Mouse (Mus musculus) cerebellum, adult 2 months (tissue): ENCODE data around the gene Ormdl3.
"Not testable (repeated sequence)": the region's sequence is repeated elsewhere in the genome, so short reads cannot be mapped to it uniquely, and the experiment has no call there.

ENCODE experiments used
- CTCF ChIP-seq: fragments of 200-500 bp; IDR thresholded peaks from 2 replicates; pipeline ENCODE4 v1.5.1; 2011; ENCODE audit warnings: low read depth, mild to moderate bottlenecking, control low read depth, low read length, moderate library complexity, borderline replicate concordance; ENCODE audit not compliant: insufficient read depth
- POLR2A ChIP-seq: fragments of 200-500 bp; IDR thresholded peaks from 2 replicates; pipeline ENCODE4 v1.6.1; 2011; ENCODE audit warnings: low read length, control low read depth, borderline replicate concordance; ENCODE audit not compliant: insufficient read depth

GRCm38 (mm10) chr11:98623981-98624380 lies 36.8 kb upstream of the Ormdl3 start:
- TF ChIP-seq CTCF, POLR2A: not testable (repeated sequence)
